Mouse (Mus musculus) MN1 (cell line): Measurements from ENCODE around the gene Dph1.

Experiments used
- DNase-seq: peaks from one replicate; pipeline ENCODE4 v3.0.0-alpha.2; 2016; ENCODE audit warnings: low spot score

Dph1 gene

DNA sequence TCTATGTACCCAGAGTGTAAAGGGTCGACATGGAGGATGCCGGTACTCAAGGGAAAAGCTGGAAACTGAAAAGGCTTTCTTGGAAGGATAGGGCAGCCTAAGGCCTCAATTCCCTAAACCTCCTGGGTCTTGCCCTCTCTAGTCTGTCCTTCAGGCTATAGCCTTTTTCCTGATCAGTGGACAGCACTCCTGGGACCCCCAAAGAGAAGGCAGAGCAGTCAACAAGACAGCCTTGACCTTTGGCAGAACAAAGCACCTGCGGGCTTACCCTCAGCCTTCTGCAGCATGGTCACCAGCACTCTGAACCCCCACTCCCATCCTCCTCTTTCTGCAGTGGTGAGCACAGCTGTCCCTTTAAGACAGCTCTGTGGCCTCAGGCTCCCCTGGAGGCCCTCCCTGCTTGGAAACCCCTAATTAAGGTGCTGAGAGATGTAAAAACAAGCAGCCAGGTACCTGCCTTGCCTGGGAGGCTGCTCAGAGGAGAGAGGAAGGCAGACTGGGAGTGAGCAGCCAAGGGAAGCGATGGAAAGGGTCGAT lies at the start of gene Dph1:
TSS of gene Dph1 (minus strand) at position 337 of the 537 bp plus-strand sequence.
- no peak for DNase-seq

DNA sequence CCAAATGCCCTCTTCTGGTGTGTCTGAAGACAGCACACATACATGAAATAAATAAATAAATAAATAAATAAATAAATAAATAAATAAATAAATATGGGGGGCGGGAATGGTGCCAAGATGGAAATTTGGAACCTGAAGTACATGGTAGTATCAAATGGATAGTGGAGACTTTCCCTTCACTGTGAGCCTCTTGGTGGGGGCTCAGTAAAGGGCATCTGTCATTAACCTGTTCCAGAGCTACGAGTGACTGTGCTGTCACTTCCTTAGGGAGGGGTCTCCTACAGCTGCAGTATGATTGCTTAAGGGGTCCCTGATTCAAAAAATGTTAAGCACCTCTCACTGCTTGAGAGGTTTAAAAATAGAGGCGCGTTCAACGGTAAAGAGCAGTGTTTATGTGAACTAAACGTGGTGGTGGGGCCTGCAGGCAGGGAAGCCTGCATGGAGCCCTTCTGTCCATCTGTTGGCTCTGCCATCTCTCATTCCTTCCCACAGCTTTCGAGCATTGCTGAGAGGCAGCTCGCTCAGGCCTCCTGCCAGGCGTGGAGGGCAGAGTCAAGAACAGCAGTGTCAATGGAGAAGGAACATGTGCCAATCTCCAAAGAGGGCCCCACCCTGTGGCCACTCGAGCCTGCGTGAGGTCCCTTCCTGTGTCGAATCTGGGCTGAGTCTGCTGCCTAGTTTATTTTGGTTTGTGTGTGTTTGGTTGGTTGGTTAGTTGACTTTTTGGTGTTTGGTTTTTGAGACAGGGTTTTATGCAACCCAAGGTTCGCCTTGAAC lies 49.3 kb upstream of the Dph1 start:
- no peak for DNase-seq

DNA sequence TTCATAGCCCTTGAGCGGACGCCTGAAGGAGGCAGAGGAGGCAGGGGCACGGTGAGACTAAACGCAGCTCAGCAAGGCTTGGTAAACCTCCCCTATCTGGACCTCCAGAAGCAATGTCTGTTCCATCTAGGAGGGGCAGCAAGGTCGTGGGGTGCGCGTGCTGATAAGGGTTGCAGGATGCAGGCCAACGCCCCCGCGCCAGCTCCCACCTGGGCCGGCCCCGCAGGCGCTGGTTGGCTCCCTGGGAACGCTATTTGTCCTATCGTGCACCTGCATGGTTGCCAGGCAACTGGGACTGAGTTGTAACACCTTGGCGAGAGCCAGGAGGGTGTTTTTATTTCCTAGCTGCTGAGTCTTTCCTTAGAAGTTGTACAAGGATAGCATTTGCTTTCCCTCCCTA lies 43.7 kb upstream of the Dph1 start:
- no peak for DNase-seq

DNA sequence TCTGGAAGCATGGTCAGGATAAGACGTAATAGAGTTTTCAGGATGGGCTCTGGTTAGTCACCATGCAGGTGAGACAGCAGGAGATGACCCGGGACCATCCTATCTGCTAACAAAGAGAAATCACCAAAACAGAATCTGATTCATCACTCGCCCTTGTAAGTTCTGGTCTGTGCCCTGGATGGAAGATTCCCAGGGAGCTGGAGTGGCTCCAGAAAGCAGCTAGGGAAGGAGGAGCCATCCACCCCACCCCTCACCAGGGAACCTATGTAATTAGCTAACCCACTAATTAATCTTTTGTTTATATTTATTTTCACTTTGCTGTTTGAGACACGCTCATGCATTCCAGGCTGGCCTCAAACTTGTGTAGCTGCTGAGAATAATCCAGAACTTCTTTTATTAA lies 41.4 kb upstream of the Dph1 start:
- DNase-seq: no peak

DNA sequence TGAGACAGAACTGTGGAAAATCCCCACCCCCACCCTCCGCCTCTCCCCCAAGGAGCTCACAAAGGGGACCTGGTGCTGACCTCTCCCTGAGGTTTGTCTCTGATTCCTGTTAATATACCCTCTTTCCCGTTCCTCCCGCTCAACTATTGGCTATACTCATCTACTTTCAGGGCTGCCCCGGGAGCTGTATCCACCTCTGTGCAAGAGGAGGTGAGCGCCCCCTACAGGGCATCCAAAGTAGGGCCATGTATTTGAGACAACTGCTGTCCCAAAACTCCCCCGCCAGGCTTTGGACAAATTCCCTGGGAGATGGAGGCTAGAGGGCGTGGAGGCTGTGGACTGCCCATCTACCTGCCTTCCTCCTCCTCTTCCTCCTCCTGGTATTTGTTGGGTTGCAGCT lies 40.7 kb upstream of the Dph1 start:
- DNase-seq: peak; percentile 45

DNA sequence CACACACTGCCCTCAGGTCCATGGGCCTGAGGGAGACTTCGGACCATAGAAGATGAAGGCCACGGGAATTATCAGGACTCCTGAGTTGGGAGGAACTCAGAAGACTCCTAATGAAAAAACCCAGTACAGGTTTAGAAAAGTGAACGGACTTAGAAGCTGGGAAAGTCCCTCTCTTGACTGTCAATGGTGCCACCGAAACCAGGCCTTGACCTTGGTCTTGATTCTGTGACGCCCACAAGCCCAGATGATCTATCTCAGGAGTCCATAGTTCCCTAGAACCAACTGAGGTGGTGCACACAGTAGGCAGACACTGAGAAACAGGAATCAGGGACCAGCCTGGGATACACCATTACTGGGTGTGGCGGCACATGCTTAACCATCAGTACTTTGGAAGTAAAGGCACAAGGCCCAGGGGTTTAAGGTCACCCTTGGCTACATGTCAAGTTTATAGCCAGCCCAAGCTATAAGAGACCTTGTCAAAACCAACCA lies 39.3 kb upstream of the Dph1 start:
- no peak for DNase-seq

DNA sequence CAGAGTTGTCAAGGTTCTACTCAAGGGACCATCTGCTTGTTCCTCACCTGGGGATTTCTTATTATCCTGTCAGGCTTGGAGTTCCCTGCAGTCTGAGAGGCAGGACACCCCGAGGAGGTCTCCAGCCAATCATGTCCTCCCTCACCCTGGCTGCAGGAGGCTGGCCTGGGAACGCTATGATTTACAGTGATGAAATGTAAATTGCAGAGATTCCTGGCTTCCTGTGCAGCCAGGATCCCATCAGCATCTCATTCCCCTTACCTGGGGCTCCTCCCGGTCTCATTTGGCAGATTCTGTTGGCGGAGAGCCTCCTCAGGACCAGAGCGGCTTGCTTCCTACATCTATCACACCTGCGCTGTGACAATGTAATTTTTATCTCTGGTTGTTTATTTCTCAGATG lies 38.2 kb upstream of the Dph1 start:
- DNase-seq: no peak

DNA sequence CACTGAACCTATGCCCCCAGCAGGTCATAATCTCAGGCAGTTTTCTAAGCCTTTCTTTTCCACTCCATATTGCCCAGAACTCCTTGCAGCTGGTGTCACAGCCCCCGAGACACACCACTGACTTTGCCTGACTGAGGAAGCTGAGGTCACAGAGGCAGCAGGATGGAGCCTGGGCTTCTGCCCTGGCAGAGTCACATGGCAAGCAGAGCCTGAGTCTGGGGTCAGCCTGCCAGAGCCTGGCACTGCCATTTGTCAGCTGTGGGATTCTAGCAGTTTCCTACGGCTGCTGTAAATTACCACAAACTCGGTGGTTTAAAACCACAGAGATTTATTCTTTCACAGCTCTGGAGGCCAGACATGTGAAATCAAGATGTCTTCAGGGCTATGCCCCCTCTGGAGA lies 36.6 kb upstream of the Dph1 start:
- DNase-seq: no peak

DNA sequence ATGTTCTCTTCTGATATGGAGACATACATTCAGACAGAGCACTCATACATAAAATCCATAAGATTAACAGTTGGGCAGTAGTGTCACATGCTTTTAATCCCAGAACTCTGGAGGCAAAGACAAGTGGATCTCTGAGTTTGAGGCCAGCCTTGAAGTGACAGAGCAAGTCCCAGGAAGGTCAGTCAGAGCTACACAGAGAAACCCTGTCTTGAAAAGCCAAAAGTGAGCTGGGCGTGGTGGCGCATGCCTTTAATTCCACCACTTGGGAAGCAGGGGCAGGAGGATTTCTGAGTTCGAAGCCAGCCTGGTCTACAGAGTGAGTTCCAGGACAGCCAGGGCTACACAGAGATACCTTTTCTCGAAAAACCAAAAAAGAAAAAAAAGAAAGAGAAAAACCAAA lies 33.8 kb upstream of the Dph1 start:
- DNase-seq: no peak

DNA sequence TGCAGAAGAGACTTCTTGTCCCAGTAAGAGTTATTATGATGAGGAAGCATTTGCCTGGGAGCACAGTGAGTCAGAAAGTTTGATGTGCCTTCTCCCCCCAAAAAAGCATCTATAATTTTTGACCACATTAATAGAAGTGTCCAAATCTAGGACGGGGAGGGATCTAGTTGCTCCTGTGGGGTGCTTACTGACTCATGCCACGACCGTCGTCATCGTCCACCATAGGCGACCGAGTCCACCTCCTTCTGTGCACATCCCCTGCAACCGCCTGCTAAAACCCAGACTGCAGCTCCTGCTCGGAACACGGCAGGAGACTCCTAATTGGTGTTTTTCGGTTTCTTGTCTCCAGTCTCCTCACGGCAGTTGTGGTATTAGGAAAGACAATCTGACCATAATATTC lies 33.0 kb upstream of the Dph1 start:
- no peak for DNase-seq

DNA sequence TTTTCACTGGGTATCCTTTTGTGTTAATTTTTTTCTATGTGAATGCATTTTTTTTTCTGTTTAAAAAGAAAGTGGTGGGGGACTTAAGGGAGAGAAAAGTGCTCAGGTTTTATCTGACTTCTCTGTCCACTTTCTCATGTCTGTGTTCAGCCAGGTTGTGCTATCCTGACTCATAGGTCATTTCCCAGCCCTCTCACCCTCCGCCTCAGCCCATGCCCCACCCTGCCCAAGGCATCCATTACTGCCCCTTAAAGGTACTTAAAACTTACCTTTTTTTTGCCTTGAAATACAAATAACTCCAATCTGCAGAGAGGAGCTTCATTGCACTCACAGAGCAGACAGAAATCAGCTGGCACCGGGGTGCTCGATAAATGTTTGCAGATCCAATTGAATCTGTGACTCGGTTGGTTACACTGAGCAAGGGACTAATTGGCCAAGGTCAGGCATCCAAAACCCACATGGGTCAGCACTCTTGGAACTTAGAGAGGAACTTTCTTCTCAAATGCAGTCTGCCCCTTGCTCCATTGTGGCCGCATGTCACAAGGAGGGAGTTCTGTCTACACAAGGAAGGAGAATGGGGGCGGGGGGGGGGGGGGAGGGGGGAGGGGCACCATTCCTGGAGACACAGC lies 29.6 kb upstream of the Dph1 start:
- no peak for DNase-seq

DNA sequence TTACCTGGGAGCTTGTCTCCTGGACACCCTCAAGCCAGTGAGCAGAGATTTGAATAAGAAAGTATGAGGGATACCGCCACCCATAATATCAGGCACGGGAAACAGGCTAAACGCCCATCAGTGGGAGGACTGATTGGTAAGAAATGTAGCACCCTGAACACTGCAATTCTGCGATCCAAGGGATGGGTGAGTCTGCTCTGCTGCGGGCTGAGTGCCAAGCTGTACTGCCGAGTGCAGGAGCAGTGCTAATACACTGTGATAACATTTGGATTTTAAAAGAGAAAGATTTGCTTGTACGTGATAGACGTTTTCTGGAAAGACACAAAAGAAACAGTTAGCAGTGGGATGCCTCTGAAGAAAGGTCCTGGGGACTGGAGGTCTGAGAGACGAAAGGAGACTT lies 29.1 kb upstream of the Dph1 start:
- peak; percentile 51 for DNase-seq

DNA sequence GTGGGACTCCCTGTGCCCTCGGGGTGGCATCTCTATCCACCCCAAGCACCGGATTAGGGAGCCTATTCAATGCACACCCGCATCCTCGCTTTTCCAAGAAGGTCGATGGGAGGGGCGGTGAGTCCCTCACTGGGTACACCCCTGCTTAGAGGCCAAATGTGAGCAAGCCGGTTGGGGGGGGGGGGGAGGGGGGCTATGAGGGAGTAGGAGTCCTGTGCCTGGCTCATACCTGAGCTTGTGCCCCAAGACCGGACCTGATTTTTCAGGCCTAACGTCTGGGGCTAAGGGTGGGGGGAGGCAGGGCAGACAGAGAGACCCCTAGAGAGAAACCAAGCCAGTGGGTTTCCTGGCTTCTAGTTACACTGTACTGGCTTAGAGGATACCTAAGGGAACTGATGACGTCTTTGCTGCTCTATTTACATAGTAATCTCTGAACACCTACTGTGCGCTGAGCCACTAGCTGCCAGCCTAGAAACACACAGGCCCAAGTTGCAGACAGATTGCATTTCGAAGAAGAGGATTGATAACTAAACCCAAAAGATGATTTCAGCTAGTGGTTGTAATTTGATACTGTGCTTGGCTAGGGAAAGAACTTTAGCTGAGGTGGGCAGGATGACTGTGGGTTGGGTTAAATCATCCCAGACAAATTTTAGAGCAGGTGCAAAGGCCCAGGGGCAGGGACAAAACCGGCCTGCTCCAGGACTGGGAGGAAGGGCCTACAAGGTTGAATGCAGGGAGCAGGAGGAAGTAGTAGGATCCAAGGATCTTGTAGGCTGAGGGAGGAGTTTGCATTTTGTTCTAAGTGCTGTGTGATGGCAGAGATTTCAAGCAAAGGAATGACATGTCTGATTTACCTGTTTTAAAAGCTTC lies 23.3 kb upstream of the Dph1 start:
- no peak for DNase-seq

DNA sequence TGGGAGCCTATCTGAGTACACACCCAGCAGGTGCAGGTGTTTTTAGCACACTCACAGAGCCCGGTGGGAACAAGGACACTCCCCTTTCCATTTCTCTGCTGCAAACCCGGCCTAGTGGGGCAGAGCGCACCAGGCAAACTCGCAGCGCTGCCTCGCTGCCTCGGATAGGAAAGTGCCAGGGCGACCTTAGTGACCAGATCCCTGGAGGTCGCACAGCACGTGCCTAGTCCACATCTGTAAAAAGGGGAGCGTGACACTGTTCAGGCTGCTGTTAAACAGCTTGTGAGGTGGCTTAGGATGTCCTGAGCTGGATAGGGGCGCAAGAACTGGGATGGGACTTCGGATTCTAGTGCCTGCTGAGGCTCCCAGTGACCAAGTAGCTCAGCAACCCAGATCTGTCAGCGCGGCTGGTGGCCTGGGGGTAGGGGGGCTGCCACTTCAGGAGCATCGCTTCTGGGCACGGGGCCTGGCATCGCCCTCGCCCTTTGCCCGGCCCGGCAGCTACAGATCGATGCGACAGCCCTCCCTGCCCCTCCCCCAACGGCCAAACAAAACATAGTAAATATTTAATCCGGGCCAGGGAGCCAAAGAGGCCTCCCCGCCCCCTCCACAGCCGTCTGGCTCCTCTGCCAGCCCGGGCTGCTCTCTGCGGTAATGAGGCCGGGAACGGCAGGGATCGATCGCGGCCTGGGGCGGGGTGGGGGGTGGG lies 22.5 kb upstream of the Dph1 start:
- peak; percentile 66 for DNase-seq

DNA sequence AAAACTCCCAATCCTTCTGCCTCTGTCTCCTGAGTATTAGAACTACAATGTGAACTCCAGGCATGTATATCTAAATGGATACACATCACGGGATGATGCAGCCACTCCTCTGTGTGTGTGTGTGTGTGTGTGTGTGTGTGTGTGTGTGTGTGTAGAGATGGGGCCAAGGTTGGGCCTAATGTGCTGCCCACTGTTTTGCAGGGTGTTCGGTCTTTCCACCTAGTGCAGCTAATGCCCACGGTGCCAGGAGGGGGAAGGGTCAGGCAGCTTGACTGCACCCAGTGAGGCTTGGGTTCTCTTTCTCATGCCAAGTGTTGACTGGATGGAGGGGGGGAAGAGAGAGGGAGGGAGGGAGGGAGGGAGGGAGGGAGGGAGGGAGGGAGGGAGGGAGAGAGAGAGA lies 21.8 kb upstream of the Dph1 start:
- DNase-seq: peak; percentile 22

DNA sequence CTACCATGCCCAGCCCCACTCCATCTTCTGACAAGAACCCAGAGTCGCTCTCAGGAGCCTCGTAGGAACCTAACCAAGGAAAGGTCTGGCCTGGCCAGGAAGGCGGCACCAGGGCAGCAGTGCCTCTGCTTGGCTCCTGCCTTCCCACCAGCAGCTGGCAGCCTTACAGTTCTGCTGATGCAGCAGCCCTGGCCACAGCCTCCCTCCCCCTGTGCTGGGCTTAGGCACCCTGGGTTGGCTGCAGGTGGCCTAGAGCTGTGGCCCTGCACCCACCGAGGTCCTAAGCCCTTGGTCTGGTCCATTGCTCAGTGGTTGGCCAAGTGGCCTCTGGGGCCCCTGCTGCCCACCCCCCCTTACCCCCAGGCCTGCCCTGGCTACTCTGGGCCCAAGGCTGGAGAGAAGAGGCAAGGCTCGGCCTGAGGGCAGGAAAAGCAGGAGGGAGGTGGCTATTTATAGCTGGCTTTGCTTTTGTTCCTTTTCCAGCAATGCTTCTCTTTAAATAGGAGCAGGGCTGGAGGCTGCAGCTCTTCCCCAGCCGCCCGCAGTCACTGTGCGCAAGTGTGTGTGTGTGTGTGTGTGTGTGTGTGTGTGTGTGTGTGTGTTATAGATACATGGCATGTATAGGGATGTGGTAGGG lies 21.1 kb upstream of the Dph1 start:
- DNase-seq: peak; percentile 25

DNA sequence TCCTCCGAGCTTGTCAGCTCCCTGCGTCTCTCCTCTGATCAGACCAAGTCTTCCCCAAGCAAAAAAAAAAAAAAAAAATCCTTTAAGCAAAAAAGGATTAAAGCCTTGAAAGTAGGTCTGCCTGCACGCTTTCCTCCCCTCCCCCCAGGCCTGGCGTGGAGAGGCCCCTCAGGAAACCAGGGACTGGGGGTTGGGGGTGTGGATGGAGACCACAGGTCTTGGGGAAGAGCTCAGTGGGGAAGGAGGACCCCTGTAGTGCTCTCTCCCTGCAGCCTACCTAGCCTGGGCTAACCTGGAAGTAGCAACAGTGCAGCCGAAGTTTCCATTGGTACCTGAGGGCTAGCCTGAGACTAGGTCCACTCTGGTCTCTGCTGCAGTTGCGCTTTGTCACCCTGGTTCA lies 19.7 kb upstream of the Dph1 start:
- DNase-seq: no peak

DNA sequence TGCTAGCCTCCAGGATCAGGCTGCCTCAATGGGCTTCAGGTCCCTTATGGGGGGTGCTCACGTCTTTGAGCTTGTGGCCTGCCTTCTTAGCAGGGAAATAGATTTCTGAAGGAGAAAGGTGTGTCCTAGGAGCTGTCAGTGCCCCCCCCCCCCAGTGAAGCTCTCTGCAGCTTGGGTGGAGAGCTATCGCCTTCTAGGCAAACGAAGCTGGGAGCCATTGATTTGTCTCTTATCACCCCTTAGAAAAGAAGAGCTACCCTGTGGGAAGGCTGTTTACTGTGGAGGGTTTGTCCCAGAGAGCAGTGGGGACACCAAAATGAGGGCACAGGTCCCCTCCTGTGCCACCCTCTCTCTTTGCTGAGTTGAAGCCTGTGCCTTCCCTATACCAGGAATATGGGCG lies 19.1 kb upstream of the Dph1 start:
- DNase-seq: no peak

DNA sequence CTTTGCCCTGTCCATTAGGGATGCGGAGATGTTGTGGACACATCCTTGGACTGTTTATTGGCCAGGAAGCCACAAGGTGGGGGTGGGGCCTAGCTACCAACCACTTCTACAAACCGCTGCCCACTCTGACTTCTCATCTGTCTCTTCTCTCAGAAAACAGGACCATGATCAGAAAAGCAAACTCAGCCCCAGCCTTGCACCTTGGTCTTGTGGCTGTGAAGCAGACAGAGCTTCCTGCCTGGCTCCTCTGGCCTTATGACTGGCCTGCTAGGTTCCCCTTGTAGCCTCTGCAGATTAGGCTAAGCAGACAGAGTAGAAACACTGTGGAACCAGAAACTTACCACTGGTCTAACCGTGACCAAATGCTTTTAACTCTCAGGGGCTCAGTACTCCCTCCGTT lies 18.3 kb upstream of the Dph1 start:
- no peak for DNase-seq

DNA sequence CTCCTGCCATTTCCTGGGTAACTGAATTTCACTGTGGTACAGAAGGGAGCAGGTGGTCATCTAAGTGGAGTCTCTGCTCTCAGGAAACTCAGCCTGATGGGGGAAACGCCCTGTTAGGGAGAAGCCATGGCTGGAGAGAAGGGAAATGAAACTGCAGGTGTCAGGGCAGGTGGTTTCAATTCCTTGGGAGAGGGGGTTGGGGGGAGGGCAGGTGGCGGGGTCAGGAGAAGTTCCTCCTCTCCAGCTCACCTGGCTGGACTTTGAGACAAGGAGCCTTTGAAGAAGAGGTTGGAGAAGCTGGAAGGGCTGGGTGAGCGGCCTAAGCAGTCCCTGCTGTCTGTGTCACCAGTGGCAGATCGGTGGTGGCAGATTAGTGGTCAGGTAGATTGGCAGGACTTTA lies 15.3 kb upstream of the Dph1 start:
- DNase-seq: no peak

DNA sequence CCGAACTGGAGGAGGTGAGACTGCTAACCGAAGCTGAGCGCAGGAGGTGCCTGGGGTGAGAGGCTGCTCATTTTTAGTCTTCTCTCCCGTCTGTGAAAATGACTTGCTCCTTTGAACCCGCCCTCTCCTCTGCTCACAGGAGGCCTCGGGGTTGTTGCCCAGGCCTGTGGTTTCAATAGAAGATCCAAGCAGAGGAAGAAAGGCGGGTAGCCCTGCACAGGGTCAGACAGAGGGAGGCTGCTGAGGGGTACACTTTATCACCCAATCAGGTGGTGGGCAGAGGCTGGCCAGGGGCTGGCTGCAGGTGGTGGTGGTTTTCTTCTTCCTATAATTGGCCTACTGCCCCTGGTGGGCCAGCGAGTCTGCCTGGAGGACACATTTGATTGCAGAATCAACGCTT lies 13.4 kb upstream of the Dph1 start:
- DNase-seq: no peak
